Mouse (Mus musculus) CH12.LX (cell line): Measurements from ENCODE around the gene Map2k4. TPM values are rescaled to one million over a fixed set of nuclear protein-coding genes. Genes with fewer than 3 reads are reported as not detected.

Experiments
- DNase-seq: peaks from one replicate; pipeline ENCODE4 v3.0.0-alpha.2; 2013; ENCODE audit errors: extremely low read depth
- H3K27ac ChIP-seq: 2 replicates; pipeline ENCODE4 v1.5.1; 2012; ENCODE audit warnings: low read depth, mild to moderate bottlenecking, control low read depth, moderate library complexity; ENCODE audit not compliant: insufficient read depth
- H3K27me3 ChIP-seq: replicated peaks from 2 replicates; pipeline ENCODE3; 2012; ENCODE audit warnings: inconsistent platforms
- H3K36me3 ChIP-seq, 2 experiments: replicated peaks in 1 of 2; 2 replicates each; pipeline versions ENCODE3 to v1.6.1; 2012; ENCODE audit warnings: inconsistent platforms in 1 of 2, low read length in 1 of 2, mild to moderate bottlenecking in 1 of 2, mixed read lengths in 1 of 2, moderate library complexity in 1 of 2; ENCODE audit not compliant: control insufficient read depth in 1 of 2, insufficient read depth in 1 of 2
- H3K4me1 ChIP-seq, 2 experiments: 2 replicates each; pipeline ENCODE4 v1.6.1; 2012; ENCODE audit warnings: inconsistent platforms in 1 of 2, moderate library complexity in 1 of 2; ENCODE audit not compliant: insufficient read depth in 2 of 2, control insufficient read depth in 1 of 2
- H3K4me2 ChIP-seq: 2 replicates; pipeline ENCODE4 v1.6.1; 2012; ENCODE audit warnings: low read depth, mild to moderate bottlenecking, control low read depth; ENCODE audit not compliant: poor library complexity, insufficient read depth, severe bottlenecking
- H3K4me3 ChIP-seq, 3 experiments: fragments of 150-350 bp in 1 of 3; sonication (generic) in 1 of 3; replicated peaks in 1 of 3; 2 replicates each; pipeline versions ENCODE3 to v1.5.1; 2011 to 2012; ENCODE audit warnings: low read depth in 2 of 3, low read length in 2 of 3, mild to moderate bottlenecking in 2 of 3, moderate library complexity in 2 of 3, control low read depth in 1 of 3, improper control_type of control experiment in 1 of 3, inconsistent platforms in 1 of 3, mixed read lengths in 1 of 3; ENCODE audit not compliant: poor library complexity in 1 of 3
- H3K79me2 ChIP-seq: replicated peaks from 2 replicates; pipeline ENCODE4 v1.6.1; 2012; ENCODE audit warnings: mild to moderate bottlenecking, moderate library complexity; ENCODE audit not compliant: control insufficient read depth, poor library complexity, insufficient read depth, severe bottlenecking; ENCODE audit errors: extremely low read depth
- H3K9ac ChIP-seq: 2 replicates; pipeline ENCODE4 v1.6.1; 2012; ENCODE audit warnings: low read depth, mild to moderate bottlenecking, control low read depth, moderate library complexity; ENCODE audit not compliant: insufficient read depth
- H3K9me3 ChIP-seq: replicated peaks from 2 replicates; pipeline ENCODE3; 2012; ENCODE audit warnings: low read length, inconsistent platforms, mixed read lengths
- CHD2 ChIP-seq: IDR thresholded peaks from 2 replicates; pipeline ENCODE4 v1.6.1; 2011; ENCODE audit warnings: low read length, improper control_type of control experiment
- GABPA ChIP-seq: IDR thresholded peaks from 2 replicates; pipeline ENCODE4 v1.6.1; 2012; ENCODE audit warnings: low read depth, low read length, improper control_type of control experiment, inconsistent platforms; ENCODE audit not compliant: insufficient replicate concordance
- HCFC1 ChIP-seq: IDR thresholded peaks from 2 replicates; pipeline ENCODE4 v1.6.1; 2012; ENCODE audit warnings: low read depth, mild to moderate bottlenecking, inconsistent platforms, low read length, improper control_type of control experiment
- IRF4 ChIP-seq: IDR thresholded peaks from 2 replicates; pipeline ENCODE4 v1.6.1; 2014; ENCODE audit warnings: low read depth, mild to moderate bottlenecking, inconsistent platforms, low read length, improper control_type of control experiment
- JUND ChIP-seq: conservative IDR thresholded peaks from 2 replicates; pipeline ENCODE4 v1.6.1; 2011; ENCODE audit warnings: low read depth, low read length, improper control_type of control experiment
- KAT2A ChIP-seq: IDR thresholded peaks from 2 replicates; pipeline ENCODE4 v1.6.1; 2012; ENCODE audit warnings: low read length, improper control_type of control experiment, inconsistent platforms; ENCODE audit not compliant: insufficient replicate concordance
- MEF2A ChIP-seq: IDR thresholded peaks from 2 replicates; pipeline ENCODE4 v1.6.1; 2014; ENCODE audit warnings: low read depth, mild to moderate bottlenecking, inconsistent platforms, low read length, improper control_type of control experiment, borderline replicate concordance
- MYC ChIP-seq: IDR thresholded peaks from 2 replicates; pipeline ENCODE4 v1.6.1; 2011; ENCODE audit warnings: low read depth, mild to moderate bottlenecking, improper control_type of control experiment, low read length
- RAD21 ChIP-seq: IDR thresholded peaks from 2 replicates; pipeline ENCODE4 v1.6.1; 2011; ENCODE audit warnings: low read depth, mild to moderate bottlenecking, low read length, improper control_type of control experiment, moderate library complexity
- ZC3H11A ChIP-seq: IDR thresholded peaks from 2 replicates; pipeline ENCODE4 v1.6.1; 2012; ENCODE audit warnings: low read depth, mild to moderate bottlenecking, inconsistent platforms, low read length, improper control_type of control experiment
- dilution Hi-C: fragments of 300-500 bp; cut with MboI; formaldehyde crosslinking; loops from 2 replicates; pipeline ENCODE4 v1.14.3; 2020; ENCODE audit warnings: low sequenced_read_pairs; ENCODE audit not compliant: extremely low pct_unique_long_range_greater_than_20kb, extremely low pct_ligation_motif_present
- in situ Hi-C: fragments of 300-500 bp; cut with MboI; formaldehyde crosslinking; loops from 3 replicates; pipeline ENCODE4 v1.14.3; 2019; ENCODE audit warnings: low sequenced_read_pairs, low pct_ligation_motif_present, low pct_unique_long_range_greater_than_20kb, mixed read lengths
- polyA plus RNA-seq: library from polyadenylated mRNA; unstranded; fragments of >175 nt; gene quantifications from 2 replicates; pipeline ENCODE4 v1.2.1, GENCODE M21; 2012; ENCODE audit warnings: low read depth; ENCODE audit not compliant: insufficient read length
- total RNA-seq, 2 experiments: library from RNA; depleted of rRNA; stranded (reverse); fragments of 300-350 nt in 1 of 2; fragments of >200 nt in 1 of 2; gene quantifications; 2 replicates each; pipeline ENCODE4 v1.2.3; 2012 to 2014

Map2k4 gene
- total and polyA plus RNA-seq, 3 experiments: 27.2 to 50.0 (median 43.3) TPM

DNA sequence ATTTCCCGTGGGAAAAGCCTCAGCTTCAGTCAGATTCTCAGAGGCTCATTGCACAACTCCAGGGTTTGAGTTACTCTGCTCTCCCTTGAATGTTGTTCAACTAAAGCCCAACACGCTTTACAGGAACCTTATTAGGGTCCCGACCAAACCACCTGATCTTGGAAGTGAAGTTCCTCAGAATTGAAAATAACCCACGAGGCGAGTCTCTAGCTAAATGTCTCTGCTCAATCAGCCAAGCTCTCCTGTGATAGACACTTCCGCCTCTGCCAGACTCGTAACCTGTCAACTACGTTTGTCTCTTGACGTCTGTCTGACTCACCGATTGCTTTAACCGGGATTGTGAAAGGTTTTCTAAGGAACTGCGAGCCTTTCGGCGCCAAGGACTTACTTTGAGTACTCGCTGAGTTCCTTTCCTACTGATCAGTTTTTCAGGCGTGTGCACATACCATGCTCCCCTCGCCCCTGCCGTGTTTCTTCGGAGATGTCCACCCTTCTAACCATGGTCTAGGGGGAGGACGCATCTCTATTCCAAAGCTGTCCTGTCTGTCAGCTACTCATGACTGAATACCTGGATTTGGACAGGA, 18.3 kb upstream of the Map2k4 start (continued):
- no peak for TF ChIP-seq ZC3H11A
- no peak; the same call in 1 of the 2 replicates for TF ChIP-seq HCFC1
- no peak for TF ChIP-seq JUND
- no peak for TF ChIP-seq MYC
- no peak for TF ChIP-seq GABPA

GRCm38 (mm10) chr11:65801899-65802298, 13.8 kb upstream of the Map2k4 start:
- in situ Hi-C loops: no loop called here
- no peaks in the 10 kb centered on the region for H3K79me2 ChIP-seq
- H3K9me3 ChIP-seq: peaks cover 3% of the 10 kb centered on the region
- no peak overlapping the region for H3K4me2 ChIP-seq
- H3K4me1 ChIP-seq: peaks cover 0 to 10% of the 10 kb centered on the region in 2 experiments; a peak in 2 of 4 replicates
- no peak for DNase-seq
- H3K9ac ChIP-seq: no peak overlapping the region
- TF ChIP-seq RAD21 (no peak), GABPA (no peak), CHD2 (no peak), KAT2A (no peak)
- H3K4me3 ChIP-seq: no peak overlapping the region
- no peaks in the 10 kb centered on the region for H3K27me3 ChIP-seq
- no peaks in the 10 kb centered on the region for H3K36me3 ChIP-seq
- H3K27ac ChIP-seq: no peak overlapping the region
- dilution Hi-C loops: no loop called here

DNA sequence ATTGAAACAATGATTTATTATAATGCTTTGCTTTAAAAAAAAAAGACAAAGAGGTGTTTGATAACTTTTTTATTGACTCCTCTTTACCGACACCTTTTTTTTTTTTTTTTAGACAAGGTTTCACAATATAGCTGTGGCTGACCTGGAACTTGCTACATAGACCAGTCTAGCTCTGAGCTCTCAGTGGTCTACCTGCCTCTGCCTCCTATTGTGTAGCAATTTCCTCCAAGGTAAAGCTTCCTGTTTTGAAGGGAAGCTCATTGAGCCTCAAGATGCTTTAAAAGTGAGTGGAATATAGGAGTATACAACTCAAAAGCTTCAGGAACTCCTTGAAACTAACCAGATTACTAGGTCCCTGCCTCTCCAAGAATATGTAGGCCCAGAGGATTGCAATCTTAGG, 7.8 kb upstream of the Map2k4 start:
- Histone ChIP-seq H3K79me2 (no peaks in the 10 kb centered on the region), H3K9ac (no peak overlapping the region), H3K36me3 (no peaks in the 10 kb centered on the region), H3K4me1 (peaks cover 0 to 14% of the 10 kb centered on the region in 2 experiments; a peak in 2 of 4 replicates), H3K27me3 (no peaks in the 10 kb centered on the region), H3K9me3 (peaks cover 3% of the 10 kb centered on the region), H3K4me3 (no peak overlapping the region), H3K4me2 (no peak overlapping the region), H3K27ac (no peak overlapping the region)
- in situ Hi-C loops: no loop called here
- TF ChIP-seq CHD2: no peak
- no peak for TF ChIP-seq IRF4
- TF ChIP-seq MEF2A: no peak
- dilution Hi-C loops: no loop called here
- DNase-seq: no peak
